Mouse (Mus musculus) heart, postnatal 0 days (tissue): ENCODE data around the gene Ccl22.

Experiments
- CTCF ChIP-seq: IDR thresholded peaks from 2 replicates; pipeline ENCODE4 v1.5.1; 2016; ENCODE audit warnings: antibody characterized with exemption, control low read depth, low read depth
- EP300 ChIP-seq: IDR thresholded peaks from 2 replicates; pipeline ENCODE4 v1.6.1; 2016; ENCODE audit warnings: antibody characterized with exemption, low read depth

DNA sequence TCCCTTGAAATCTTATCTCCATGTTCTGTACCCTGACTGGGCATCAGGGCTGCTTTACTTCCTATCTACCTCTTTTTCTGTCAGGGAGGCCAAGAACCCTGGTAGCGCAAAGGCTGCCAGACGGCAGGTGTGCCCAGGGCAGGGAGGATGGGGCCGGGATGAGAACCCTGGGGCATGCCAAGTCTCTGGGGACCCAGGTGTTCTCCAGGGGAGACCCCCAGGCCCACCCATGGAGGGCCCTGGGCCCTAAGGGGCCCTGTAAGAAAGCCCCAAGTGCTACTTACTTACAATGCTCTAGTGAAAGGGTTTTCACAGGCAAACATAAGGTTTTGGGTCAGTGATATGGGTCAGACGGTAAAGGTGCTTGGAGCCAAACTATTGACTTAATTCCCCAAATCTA is 3.7 kb upstream of the Ccl22 start:
- no peak for TF ChIP-seq CTCF
- TF ChIP-seq EP300: no peak
